Mouse (Mus musculus) myocyte (in vitro differentiated cells): ENCODE data around the gene Gpr62.

Source experiments
- CEBPB ChIP-seq: IDR thresholded peaks from 2 replicates; pipeline ENCODE4 v1.6.1; 2011; ENCODE audit warnings: mild to moderate bottlenecking, moderate library complexity; ENCODE audit not compliant: poor library complexity, insufficient read depth, severe bottlenecking
- E2F4 ChIP-seq: IDR thresholded peaks from one replicate; pipeline ENCODE4 v1.6.1; 2011; ENCODE audit warnings: mild to moderate bottlenecking, control low read depth, moderate library complexity; ENCODE audit not compliant: insufficient read depth
- MAX ChIP-seq: IDR thresholded peaks from one replicate; pipeline ENCODE4 v1.6.1; 2011; ENCODE audit warnings: low read depth, mild to moderate bottlenecking, control low read depth
- MYOD1 ChIP-seq, 3 experiments: IDR thresholded peaks; one replicate each; pipeline ENCODE4 v1.6.1; 2011; ENCODE audit warnings: control low read depth in 2 of 3, low read depth in 2 of 3, mild to moderate bottlenecking in 2 of 3, moderate library complexity in 1 of 3; ENCODE audit not compliant: insufficient read length in 2 of 3, control insufficient read depth in 1 of 3
- MYOG ChIP-seq, 3 experiments: IDR thresholded peaks; one replicate each; pipeline ENCODE4 v1.6.1; 2011; ENCODE audit warnings: control low read depth in 2 of 3, low read depth in 2 of 3, mild to moderate bottlenecking in 2 of 3; ENCODE audit not compliant: insufficient read length in 2 of 3, control insufficient read depth in 1 of 3, insufficient read depth in 1 of 3
- POLR2A ChIP-seq: IDR thresholded peaks from one replicate; pipeline ENCODE4 v1.6.1; 2011; ENCODE audit warnings: low read depth, mild to moderate bottlenecking, control low read depth, moderate library complexity; ENCODE audit not compliant: insufficient read length
- POLR2AphosphoS2 ChIP-seq: IDR thresholded peaks from one replicate; pipeline ENCODE4 v1.6.1; 2011; ENCODE audit warnings: low read depth, control low read depth; ENCODE audit not compliant: insufficient read length
- REST ChIP-seq: IDR thresholded peaks from one replicate; pipeline ENCODE4 v1.6.1; 2011; ENCODE audit warnings: mild to moderate bottlenecking, control low read depth, moderate library complexity; ENCODE audit not compliant: insufficient read depth, insufficient read length
- SRF ChIP-seq: IDR thresholded peaks from one replicate; pipeline ENCODE4 v1.6.1; 2011; ENCODE audit warnings: low read depth; ENCODE audit not compliant: control insufficient read depth, insufficient read length
- TCF3 ChIP-seq: IDR thresholded peaks from one replicate; pipeline ENCODE4 v1.6.1; 2011; ENCODE audit warnings: low read depth, control low read depth; ENCODE audit not compliant: insufficient read length
- USF1 ChIP-seq: IDR thresholded peaks from one replicate; pipeline ENCODE4 v1.6.1; 2011; ENCODE audit warnings: low read depth, mild to moderate bottlenecking, control low read depth, moderate library complexity

DNA sequence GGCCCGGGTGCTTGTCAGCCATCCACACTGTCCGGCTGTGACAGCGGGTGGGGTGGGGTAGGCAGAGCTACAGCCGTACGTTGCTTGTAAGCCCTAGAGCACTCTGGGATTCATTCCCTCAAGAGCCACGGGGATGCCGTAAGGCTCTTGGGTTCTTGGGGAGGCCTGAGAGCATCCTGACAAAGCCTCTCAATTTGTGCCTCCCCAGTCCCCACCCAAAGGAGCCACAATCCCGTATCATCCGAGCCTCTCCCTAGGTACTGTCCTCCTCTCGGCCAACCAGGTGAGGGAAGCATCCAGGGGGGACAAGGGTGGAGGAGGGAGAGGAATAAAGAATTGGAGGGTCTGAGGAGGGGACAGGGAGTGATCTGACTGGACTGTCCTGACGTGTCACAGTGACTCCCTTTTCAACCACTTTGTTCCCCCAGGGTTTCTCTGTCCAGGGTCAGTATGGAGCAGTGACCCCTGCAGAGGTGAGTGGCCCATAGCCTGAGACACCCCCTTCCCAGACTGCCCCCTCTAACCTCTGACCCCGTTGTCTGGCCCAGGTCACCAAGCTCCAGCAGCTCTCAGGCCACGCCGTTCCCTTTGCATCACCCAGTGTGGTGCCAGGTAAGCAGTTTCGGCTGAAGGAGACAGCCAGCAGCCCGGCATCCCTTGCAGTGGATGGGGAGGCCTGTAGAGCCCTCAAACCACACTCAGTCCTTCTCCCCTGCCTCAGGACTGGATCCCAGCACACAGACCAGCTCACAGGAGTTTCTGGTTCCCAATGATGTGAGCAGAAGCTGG, 3.9 kb downstream of the Gpr62 start:
- TF ChIP-seq TCF3, result no peak
- TF ChIP-seq POLR2AphosphoS2, result no peak
- TF ChIP-seq CEBPB, result no peak
- TF ChIP-seq MYOD1 (IDR thresholded peaks at IDR 0.05; ENCODE audit: control insufficient read depth in 1 of 3, insufficient read length in 2 of 3, low read depth in 2 of 3), result no peak
- TF ChIP-seq POLR2A, result no peak
- no peak for TF ChIP-seq MAX
- TF ChIP-seq USF1, result no peak
- no peak for TF ChIP-seq MYOG (IDR thresholded peaks at IDR 0.05; ENCODE audit: control insufficient read depth in 1 of 3, insufficient read depth in 1 of 3, insufficient read length in 2 of 3, low read depth in 2 of 3)
- no peak for TF ChIP-seq SRF
- TF ChIP-seq E2F4, result no peak
- no peak for TF ChIP-seq REST
